Mouse (Mus musculus) right cerebral cortex, postnatal 10 days (tissue): ENCODE data around the gene Stat4.

Source experiments
- DNase-seq, 2 experiments: peaks; one replicate each; pipeline ENCODE4 v3.0.0; 2021; ENCODE audit warnings: low spot score in 2 of 2

Stat4 gene

DNA sequence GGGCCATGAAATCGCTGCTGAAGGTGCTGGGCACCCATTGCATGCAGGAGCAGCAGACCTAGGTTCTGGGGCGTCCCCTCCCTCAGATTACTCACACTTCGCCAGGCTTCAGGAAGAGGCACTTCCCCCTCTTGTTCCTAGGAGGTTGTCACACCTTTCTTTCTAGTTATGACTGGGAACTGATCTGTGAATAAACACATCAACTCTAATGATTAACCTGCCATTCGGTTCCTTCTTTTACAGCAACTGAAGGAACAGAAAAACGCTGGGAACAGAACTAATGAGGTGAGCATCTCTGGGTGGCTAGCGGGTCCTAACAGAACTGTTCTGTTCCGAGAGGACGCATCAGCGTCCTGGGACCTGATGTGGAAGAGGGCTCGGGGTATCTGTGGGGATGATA is 158.0 kb downstream of the Stat4 start:
- no peak for DNase-seq

DNA sequence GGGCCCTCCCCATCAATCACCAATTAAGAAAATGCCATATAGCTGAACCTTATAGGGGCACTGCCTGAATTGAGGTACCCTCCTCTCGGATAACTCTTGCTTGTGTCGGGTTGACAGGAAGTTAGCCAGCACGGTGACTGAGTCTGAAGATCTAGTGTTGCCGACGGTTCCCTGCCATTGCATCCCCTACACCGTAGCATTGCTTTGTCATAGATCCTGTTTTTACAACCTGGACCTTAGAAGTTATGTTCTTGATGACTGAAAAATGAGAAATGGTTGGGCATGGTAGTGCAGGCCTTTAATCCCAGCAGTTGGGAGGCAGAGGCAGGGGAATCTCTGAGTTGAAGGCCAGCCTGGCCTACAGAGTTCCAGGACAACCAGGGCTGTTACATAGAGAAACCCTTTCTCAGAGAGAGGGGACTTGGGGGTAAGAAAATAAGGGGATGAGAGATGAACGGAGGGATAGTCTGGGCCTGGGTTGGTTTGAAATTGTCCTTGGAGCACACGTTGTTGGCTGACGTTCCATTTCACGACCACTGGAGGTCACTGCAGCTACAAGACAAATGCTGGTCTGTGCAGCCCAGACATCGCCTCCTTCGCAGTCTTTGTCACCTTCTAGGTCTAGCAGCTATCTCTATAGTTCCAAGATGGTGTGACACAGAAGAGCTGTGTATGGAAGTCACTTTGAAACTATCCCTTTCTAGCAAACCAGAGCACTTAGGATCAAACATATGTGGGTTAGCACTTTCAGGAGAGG is 159.4 kb downstream of the Stat4 start:
- DNase-seq = peak; percentile 77 to 81

DNA sequence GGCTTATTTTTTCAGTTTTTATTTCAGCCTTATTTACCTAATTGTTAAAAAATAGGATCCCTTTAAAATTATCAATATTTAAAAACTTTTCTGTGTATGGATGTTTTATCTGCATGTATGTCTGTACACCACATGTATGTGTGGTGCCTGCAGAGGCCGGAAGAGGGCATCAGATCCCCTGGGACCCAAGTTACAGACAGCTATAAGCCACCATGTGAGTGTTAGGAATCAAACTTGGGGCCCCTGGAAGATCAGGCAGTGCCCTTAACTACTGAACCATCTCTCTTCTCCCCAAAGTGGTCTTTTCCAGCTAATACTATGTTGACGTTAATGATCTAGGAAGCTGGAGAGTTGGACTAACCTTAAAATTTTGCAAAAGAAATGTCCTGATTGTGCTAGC is 160.5 kb downstream of the Stat4 start:
- DNase-seq = no peak

DNA sequence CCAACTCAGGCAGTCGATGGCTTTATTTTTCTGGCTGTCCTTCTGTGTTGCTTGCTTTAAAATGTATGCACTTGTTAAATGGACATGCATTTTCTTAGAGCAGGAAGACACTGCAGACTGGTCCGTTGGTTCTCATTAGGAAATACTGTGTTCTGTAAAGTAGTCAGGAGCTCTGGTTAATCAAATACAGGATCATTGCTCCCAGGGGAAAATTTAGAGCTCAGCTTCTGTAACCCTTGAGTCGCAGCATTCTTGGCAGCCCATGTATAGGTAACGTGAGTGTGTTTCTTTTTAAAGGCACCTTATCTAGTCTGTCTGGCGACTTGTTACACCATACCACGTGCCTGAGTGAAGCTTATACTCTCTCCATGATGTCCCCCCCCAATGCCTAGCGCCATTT is 161.2 kb downstream of the Stat4 start:
- no peak for DNase-seq

DNA sequence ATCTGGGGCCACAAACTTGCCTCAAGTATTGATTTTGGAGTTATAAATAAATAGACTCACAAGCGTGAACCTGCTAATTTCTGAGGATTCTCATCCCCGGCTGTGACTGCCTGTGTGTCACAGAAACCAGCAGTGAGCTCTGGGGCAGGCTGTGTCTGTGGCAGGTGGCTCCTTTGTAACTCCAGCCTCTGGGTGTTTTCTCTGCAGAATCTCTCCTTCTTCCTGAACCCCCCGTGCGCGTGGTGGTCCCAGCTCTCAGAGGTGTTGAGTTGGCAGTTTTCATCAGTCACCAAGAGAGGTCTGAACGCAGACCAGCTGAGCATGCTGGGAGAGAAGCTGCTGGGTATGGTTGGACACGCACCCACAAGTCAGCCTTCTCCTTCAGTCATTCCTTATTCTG is 161.7 kb downstream of the Stat4 start:
- peak in 1 of 2 experiments; percentile 24 for DNase-seq

- peak; percentile 57 to 79 for DNase-seq
Observed at GRCm38 (mm10) chr1:52149934-52150346, 163.0 kb downstream of the Stat4 start.

GRCm38 (mm10) chr1:52150676-52151075 is 163.7 kb downstream of the Stat4 start:
- no peak for DNase-seq

- no peak for DNase-seq
Observed at GRCm38 (mm10) chr1:52151166-52151565, 164.2 kb downstream of the Stat4 start.

- no peak for DNase-seq
Observed at GRCm38 (mm10) chr1:52152369-52152768, 165.4 kb downstream of the Stat4 start.

DNA sequence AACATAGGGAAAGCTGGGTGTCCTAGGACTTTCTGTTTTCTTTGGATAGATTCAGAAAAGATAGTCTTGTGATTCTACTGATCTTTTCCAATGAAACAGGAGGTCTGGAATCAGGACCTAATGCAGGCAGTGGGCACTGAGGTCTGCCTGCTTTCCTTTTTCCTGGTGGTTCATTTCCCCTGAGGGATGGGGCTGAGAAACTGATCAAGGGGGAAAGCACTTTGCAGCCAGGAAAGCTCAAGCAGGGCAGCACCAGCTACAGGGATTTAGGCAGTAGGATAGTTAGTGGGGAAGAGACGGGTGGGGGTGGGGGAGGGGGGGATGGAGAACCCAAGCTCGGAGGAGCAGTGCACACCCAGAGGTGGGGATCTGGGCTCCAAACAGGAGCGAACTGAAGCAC is 166.0 kb downstream of the Stat4 start:
- no peak for DNase-seq

GRCm38 (mm10) chr1:52154890-52155289 is 167.9 kb downstream of the Stat4 start:
- DNase-seq = no peak

- DNase-seq = no peak
Observed at GRCm38 (mm10) chr1:52156351-52156750, 169.4 kb downstream of the Stat4 start.
